Mouse (Mus musculus): ENCODE measurements around the gene Tigd4.
"Not testable (repeated sequence)": the region's sequence is repeated elsewhere in the genome, so short reads cannot be mapped to it uniquely, and the experiment has no call there.

The Tigd4 gene

DNA sequence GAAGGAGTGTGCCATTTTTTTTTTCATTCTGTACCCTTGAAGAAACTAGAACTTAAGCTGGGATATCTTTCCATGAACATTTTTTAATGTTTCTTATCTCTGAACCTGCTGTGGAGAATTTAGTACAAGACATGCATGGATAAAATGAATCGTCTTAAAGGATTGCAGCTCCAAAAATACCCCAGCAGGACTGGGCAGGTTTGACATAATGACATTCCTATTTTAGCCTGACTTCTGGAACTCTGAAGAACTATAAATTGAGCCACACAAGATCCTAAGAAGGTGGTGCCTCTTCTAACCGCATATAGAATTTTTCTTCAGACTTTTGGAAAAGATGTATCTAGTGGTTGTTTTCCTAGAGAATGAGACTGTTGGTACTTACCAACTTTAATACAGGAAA, at the start of gene Tigd4:
Gene Tigd4 (plus strand): TSS at position 301 of the 400 bp plus-strand sequence.
- DNase-seq (ENCODE audit: low spot score in 2 of 2) = no peak

DNA sequence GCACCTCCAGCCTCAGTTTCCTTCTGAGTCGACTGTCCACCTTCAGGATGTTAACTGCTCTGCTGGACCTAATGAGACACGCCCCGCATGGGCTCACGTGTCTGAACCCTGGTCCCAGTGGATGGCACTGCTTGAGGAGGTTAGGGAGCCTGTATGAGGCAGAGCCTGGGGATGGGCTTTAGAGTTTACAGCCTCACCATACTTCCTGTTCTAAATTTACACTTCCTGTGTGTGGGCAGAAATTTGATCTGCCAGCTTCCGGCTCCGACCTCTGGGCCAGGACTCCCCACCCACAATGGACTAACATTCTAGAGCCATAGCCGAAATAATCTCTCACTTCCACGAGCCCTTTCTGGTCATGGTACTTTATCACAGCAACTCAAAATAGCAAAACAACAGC, 46.2 kb upstream of the Tigd4 start:
- no peak for DNase-seq (ENCODE audit: low spot score in 2 of 2)

- no peak for DNase-seq (ENCODE audit: low spot score in 2 of 2)
These were observed 37.6 kb upstream of the Tigd4 start for GRCm38 (mm10) chr3:84555780-84556179.

DNA sequence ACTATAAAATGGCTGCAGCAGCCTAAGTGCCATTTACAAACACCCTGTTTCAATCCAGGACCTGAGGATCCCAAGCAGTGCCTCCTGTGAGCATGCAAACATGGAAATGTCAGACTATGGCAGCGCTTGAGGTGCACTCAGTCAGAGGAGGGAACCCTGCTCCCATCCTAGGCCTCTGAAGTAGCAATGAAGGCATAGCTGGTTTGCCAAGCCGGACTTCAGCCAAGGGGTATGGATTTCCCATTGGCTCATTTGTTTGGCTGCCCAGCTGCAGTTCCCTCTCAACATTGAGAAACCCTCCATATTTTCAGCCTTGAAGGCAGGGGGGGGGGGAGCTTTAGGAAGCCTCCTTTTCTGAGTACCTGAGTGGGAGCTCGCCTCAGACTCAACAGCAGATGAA, 35.1 kb upstream of the Tigd4 start:
- DNase-seq (ENCODE audit: low spot score in 2 of 2) = no peak

DNA sequence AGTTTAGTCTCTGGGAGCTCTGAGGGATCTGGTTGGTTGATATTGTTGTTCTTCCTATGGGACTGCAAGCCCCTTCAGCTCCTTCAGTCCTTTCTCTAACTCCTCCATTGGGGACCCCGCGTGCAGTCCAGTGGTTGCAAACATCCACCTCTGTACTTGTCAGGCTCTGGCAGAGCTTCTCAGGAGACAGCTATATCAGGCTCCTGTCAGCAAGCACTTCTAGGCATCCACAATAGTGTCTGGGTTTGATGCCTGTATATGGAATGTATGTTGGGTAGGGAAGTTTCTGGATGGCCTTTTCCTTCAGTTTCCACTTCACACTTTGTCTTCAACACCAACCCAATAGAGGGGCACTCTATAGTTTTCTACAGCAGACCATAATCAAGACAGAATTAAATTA, 30.5 kb upstream of the Tigd4 start:
- DNase-seq (ENCODE audit: low spot score in 2 of 2) = not testable (repeated sequence)

- DNase-seq (ENCODE audit: low spot score in 2 of 2) = no peak
These were observed 30.0 kb upstream of the Tigd4 start for GRCm38 (mm10) chr3:84563415-84563814.

- no peak for DNase-seq (ENCODE audit: low spot score in 2 of 2)
These were observed 24.8 kb upstream of the Tigd4 start for GRCm38 (mm10) chr3:84568540-84568939.

- DNase-seq (ENCODE audit: low spot score in 2 of 2) = no peak
These were observed 23.8 kb upstream of the Tigd4 start for GRCm38 (mm10) chr3:84569587-84569986.

- no peak for DNase-seq (ENCODE audit: low spot score in 2 of 2)
These were observed 22.9 kb upstream of the Tigd4 start for GRCm38 (mm10) chr3:84570501-84570900.

DNA sequence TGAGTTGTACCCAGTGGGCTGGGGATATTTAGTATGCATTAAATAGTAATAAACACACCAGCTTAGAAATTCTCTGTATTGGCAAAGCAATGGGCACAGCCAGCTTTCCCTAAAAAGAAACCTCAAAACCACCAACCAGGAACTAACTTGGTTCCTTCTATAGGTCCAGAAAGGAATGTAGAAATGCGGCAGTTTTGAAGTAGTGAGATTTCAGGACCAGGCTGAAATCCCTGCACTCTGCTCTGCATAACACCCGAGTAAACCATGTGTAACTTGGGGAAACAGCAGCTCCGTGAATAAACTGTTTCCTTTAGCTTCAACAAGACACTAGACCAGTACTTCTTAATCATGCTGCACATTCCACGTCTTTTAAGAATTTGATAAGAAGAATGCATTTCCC, 12.7 kb upstream of the Tigd4 start:
- DNase-seq (ENCODE audit: low spot score in 2 of 2) = no peak

- no peak for DNase-seq (ENCODE audit: low spot score in 2 of 2)
These were observed 11.7 kb upstream of the Tigd4 start for GRCm38 (mm10) chr3:84581696-84582022.

DNA sequence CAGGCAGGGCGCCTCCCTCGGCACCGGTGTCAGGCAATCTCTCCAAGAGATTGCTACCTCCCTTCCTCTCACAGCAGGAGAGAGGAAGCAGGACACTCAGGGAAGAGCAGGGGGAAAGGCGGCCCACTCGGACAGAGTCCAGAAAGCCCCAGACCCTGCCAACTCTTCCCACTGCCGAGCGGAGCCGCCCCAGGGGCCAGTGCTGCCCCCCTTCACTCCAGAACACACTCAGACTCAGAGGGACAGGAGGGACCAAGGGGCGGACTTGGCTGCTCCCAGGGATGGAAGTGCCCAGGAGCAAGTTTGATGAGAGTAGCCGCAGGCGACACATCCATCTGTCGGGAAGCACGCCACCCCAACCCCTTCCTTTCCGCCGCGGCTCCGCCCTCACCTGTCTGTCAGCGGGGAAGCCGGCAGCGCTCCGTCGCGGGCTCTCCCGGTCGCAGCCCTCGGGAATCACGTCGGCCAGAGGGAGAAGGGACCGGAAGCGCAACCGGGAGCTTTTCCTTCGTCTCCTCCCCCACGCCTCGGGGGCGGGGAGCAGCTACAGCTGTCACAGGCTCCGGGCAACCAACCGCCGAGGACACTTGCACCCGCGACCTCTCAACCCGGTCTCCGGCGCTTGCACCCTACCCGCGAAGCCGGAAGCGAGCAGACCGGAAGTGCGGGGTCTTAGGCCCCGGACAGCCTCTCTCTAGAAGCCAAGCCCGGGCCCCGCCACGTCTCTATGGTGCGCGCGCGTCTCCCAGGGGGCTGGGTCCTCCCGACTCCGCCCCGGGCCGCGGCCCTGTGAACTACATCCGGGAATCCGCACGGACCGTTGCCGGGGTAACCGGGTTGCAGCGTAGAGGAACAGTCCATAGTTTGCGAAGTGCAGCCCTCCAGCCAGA, 11.1 kb upstream of the Tigd4 start, which contains the start of gene Arfip1:
Gene Arfip1 (minus strand): TSS at position 603 of the 890 bp plus-strand sequence.
- peak; percentile 87 to 95 for DNase-seq (ENCODE audit: low spot score in 2 of 2)

- DNase-seq (ENCODE audit: low spot score in 2 of 2) = peak in 1 of 2 experiments; percentile 18
These were observed 10.5 kb upstream of the Tigd4 start for GRCm38 (mm10) chr3:84582913-84583276.

- DNase-seq (ENCODE audit: low spot score in 2 of 2) = no peak
These were observed 6.6 kb upstream of the Tigd4 start for GRCm38 (mm10) chr3:84586736-84587135.

GRCm38 (mm10) chr3:84594894-84595676, 1.7 kb downstream of the Tigd4 start:
- peak in 1 of 2 experiments; percentile 69 for DNase-seq (ENCODE audit: low spot score in 2 of 2)

DNA sequence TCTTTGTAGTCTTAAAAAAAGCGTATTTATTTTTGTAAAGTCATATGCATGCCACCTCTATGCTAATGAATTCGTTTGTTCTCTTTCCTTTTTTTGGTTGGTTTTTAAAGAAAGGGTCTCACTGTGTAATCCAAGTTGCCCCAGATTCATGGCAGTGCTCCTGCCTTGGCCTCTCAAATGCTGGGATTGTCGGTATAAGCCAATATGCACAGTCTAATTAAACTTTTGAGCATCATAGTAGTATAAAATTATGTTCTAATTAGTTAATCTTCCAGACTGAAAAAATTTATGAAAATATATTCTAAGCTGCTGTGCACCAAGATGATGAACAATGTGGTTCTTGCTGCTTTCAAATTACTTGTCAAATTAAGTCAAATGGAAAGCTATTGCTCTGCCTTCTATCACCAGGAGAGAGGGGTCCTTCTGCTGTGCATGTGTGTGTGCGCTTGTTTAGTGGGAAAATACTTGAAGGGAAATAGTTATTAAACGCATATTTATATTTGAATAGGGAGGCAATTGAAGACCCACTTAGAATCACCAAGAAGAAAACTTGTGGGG, 2.4 kb downstream of the Tigd4 start:
- no peak for DNase-seq (ENCODE audit: low spot score in 2 of 2)

DNA sequence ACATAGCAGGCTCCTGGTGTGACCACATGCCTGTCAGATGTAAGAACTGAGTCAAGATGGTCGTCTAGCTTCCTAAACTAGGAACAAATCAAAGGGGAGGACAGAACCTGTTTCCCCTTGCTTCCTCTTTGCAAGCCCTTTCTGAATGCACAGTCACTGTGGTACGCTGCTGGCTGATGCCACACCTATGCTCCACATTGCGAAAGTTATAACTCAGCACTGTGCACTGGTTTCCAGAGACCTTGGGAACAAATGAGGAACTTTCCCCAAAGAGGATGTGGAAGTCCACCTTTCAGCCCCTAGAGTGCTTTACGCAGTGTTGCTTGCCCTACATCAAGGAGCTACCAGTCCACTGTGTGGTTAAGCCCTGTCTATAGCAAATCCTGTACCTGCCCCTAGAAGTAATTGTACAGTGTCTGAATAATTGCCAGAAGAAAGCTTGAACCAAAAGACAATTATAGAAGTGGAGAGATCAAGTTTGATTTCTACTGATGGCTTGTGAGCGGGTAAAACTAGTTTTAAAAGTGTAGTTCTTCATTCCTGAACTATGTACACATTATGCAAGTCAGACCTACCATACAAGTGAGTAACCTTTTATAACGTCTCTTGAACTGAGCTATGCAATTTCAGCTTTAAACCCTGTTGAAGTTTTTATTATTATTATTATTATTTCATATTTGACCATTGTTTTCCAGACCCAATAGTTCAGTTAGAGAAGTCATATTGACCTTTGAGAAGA, 4.8 kb downstream of the Tigd4 start:
- DNase-seq (ENCODE audit: low spot score in 2 of 2) = no peak

DNA sequence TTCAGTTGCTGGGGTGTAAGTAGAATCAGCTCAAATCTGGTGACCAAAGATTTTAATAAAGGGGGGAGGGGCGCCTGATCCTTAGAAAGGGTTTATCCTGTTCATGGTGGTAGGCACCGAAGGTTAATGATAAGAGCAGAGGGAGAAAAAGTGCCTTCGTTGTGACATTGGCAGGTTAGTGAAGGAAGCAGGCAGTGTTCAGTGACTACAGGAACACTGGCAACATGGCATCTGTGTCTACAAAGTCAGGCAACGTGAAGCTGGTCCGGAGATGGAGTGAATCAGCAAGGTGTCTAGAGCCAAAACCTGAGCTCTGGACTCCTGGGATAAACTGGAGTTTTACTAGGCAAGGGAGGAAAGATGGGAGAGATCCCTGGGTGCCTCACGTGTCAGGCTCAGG, 5.4 kb downstream of the Tigd4 start:
- no peak for DNase-seq (ENCODE audit: low spot score in 2 of 2)

- DNase-seq (ENCODE audit: low spot score in 2 of 2) = no peak
These were observed 8.6 kb downstream of the Tigd4 start for GRCm38 (mm10) chr3:84601870-84602495.

- DNase-seq (ENCODE audit: low spot score in 2 of 2) = no peak
These were observed 9.4 kb downstream of the Tigd4 start for GRCm38 (mm10) chr3:84602759-84603158.

DNA sequence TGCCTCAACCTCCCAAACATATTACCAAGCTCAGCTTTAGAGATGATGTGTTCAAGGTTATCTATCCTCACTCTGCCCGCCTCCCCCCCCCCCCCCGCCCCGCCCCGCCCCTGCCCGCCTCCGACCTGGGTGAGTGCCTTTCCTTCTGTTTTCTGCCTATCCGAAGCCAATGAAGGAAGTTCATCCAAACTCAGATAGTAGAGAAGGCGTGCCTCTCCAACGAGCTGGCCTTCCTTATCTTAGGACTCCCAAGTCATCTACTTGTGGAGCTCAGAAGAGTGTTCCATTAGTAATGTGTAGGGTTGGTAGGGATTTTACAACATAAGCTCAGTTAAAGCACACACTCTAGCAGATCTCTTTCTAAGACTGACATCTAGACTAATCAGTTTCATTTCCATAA, 9.8 kb downstream of the Tigd4 start:
- no peak for DNase-seq (ENCODE audit: low spot score in 2 of 2)
